Mouse (Mus musculus): ENCODE results near the gene Ly6g6d.

Ly6g6d gene

GRCm38 (mm10) chr17:35070556-35071229, 7.2 kb downstream of the Ly6g6d start:
- DNase-seq (ENCODE audit: extremely low read depth, low read depth, low spot score), result peak; percentile 72

- peak; percentile 64 for DNase-seq (ENCODE audit: extremely low read depth, low read depth, low spot score)
Observed at GRCm38 (mm10) chr17:35068213-35068914, 9.5 kb downstream of the Ly6g6d start.

- DNase-seq (ENCODE audit: extremely low read depth, low read depth, low spot score), result no peak
Observed at GRCm38 (mm10) chr17:35066084-35066483, 11.8 kb downstream of the Ly6g6d start, which contains the start of gene Mpig6b. TSS of gene Mpig6b (minus strand) at chr17:35066184.

GRCm38 (mm10) chr17:35064951-35065947, 12.6 kb downstream of the Ly6g6d start, which contains the start of gene Ly6g6c:
TSS of gene Ly6g6c (plus strand) at chr17:35065388.
- peak; percentile 91 for DNase-seq (ENCODE audit: extremely low read depth, low read depth, low spot score)

- no peak for DNase-seq (ENCODE audit: extremely low read depth, low read depth, low spot score)
Observed at GRCm38 (mm10) chr17:35064378-35064877, 13.4 kb downstream of the Ly6g6d start.

- no peak for DNase-seq (ENCODE audit: extremely low read depth, low read depth, low spot score)
Observed at GRCm38 (mm10) chr17:35063466-35063865, 14.4 kb downstream of the Ly6g6d start.

GRCm38 (mm10) chr17:35061299-35061698, 16.6 kb downstream of the Ly6g6d start:
- no peak for DNase-seq (ENCODE audit: extremely low read depth, low read depth, low spot score)

GRCm38 (mm10) chr17:35060737-35061297, 17.0 kb downstream of the Ly6g6d start:
- DNase-seq (ENCODE audit: extremely low read depth, low read depth, low spot score), result no peak

GRCm38 (mm10) chr17:35060071-35060470, 17.8 kb downstream of the Ly6g6d start:
- no peak for DNase-seq (ENCODE audit: extremely low read depth, low read depth, low spot score)

- no peak for DNase-seq (ENCODE audit: extremely low read depth, low read depth, low spot score)
Observed at GRCm38 (mm10) chr17:35058911-35059892, 18.7 kb downstream of the Ly6g6d start, which contains the start of gene Ddah2. TSS of gene Ddah2 (plus strand) at chr17:35059035.

- no peak for DNase-seq (ENCODE audit: extremely low read depth, low read depth, low spot score)
Observed at GRCm38 (mm10) chr17:35058316-35058715, 19.5 kb downstream of the Ly6g6d start.

GRCm38 (mm10) chr17:35057090-35057489, 20.8 kb downstream of the Ly6g6d start:
- no peak for DNase-seq (ENCODE audit: extremely low read depth, low read depth, low spot score)

- DNase-seq (ENCODE audit: extremely low read depth, low read depth, low spot score), result no peak
Observed at GRCm38 (mm10) chr17:35055691-35056495, 22.0 kb downstream of the Ly6g6d start.

- DNase-seq (ENCODE audit: extremely low read depth, low read depth, low spot score), result no peak
Observed at GRCm38 (mm10) chr17:35052271-35052798, 25.5 kb downstream of the Ly6g6d start.

- no peak for DNase-seq (ENCODE audit: extremely low read depth, low read depth, low spot score)
Observed at GRCm38 (mm10) chr17:35051156-35052086, 26.4 kb downstream of the Ly6g6d start.

- no peak for DNase-seq (ENCODE audit: extremely low read depth, low read depth, low spot score)
Observed at GRCm38 (mm10) chr17:35050126-35050750, 27.6 kb downstream of the Ly6g6d start.

GRCm38 (mm10) chr17:35049561-35050016, 28.3 kb downstream of the Ly6g6d start, which contains the start of gene Clic1:
TSS of gene Clic1 (plus strand) at chr17:35049966.
- no peak for DNase-seq (ENCODE audit: extremely low read depth, low read depth, low spot score)

Data from fat pad, adult 2 months (tissue).